Mouse (Mus musculus) layer of hippocampus, adult 2 months (tissue): ENCODE results near the gene Rfx7. TPM values are rescaled to one million over a fixed set of nuclear protein-coding genes. Genes with fewer than 3 reads are reported as not detected.

Experiments used
- DNase-seq, 2 experiments: peaks; one replicate each; pipeline ENCODE4 v3.0.0; 2022; ENCODE audit warnings: low spot score in 2 of 2
- H3K27ac ChIP-seq: fragments of 200-600 bp; 2 replicates; pipeline ENCODE4 v1.8.1; 2022
- H3K4me3 ChIP-seq: fragments of 200-600 bp; 2 replicates; pipeline ENCODE4 v1.8.1; 2022; ENCODE audit warnings: mild to moderate bottlenecking
- CTCF ChIP-seq: fragments of 200-600 bp; conservative IDR thresholded peaks from 2 replicates; pipeline ENCODE4 v1.8.1; 2022; ENCODE audit warnings: antibody characterized with exemption, mild to moderate bottlenecking, moderate library complexity
- long read RNA-seq, 2 experiments: library from polyadenylated mRNA; stranded (forward); transcript quantifications; one replicate each; pipeline ENCODE4 v2.0.0; 2021; ENCODE audit warnings: borderline mapping rate in 2 of 2
- total RNA-seq, 2 experiments: library from RNA; stranded (reverse); gene quantifications; 2 replicates each; pipeline ENCODE4 v1.2.3; 2021

The Rfx7 gene
- total RNA-seq = 10 to 100 TPM; 21.4 to 21.6 TPM
- long read RNA-seq, experiment 1, full-length matches to known transcripts = 2 of 3 reads
- long read RNA-seq, experiment 1, partial matches to known transcripts = 0 of 3 reads
- long read RNA-seq, experiment 1, other reads (novel, unspliced or antisense) = 1 of 3 reads
- long read RNA-seq, experiment 2, full-length matches to known transcripts = 3 of 9 reads
- long read RNA-seq, experiment 2, partial matches to known transcripts = 1 of 9 reads
- long read RNA-seq, experiment 2, other reads (novel, unspliced or antisense) = 5 of 9 reads

- peak within 1 kb of the TSS; percentile 89 for H3K4me3 ChIP-seq
- peak; percentile 68 to 81 for DNase-seq
- peak within 1 kb of the TSS; percentile 95 for H3K27ac ChIP-seq
- no peak for TF ChIP-seq CTCF
Measured at GRCm38 (mm10) chr9:72531996-72532380, at the start of gene Rfx7. TSS of gene Rfx7 (plus strand) at chr9:72532240.

- no peak overlapping the region for H3K4me3 ChIP-seq
- TF ChIP-seq CTCF = no peak
Measured at GRCm38 (mm10) chr9:72488523-72488922, 43.5 kb upstream of the Rfx7 start.

GRCm38 (mm10) chr9:72489131-72489530, 42.9 kb upstream of the Rfx7 start:
- no peak overlapping the region for H3K27ac ChIP-seq
- H3K4me3 ChIP-seq = no peak overlapping the region
- TF ChIP-seq CTCF = no peak
- no peak for DNase-seq

More at GRCm38 (mm10) chr9:72488523-72488922, 43.5 kb upstream of the Rfx7 start:
- H3K27ac ChIP-seq = no peak overlapping the region
- DNase-seq = no peak

GRCm38 (mm10) chr9:72491559-72492193, 40.4 kb upstream of the Rfx7 start:
- H3K4me3 ChIP-seq = peak overlapping the region; percentile 69
- peak; percentile 79 to 81 for DNase-seq
- no peak for TF ChIP-seq CTCF
- peak overlapping the region; percentile 83 for H3K27ac ChIP-seq

- Histone ChIP-seq H3K27ac (peak within 1 kb of the TSS; percentile 83), H3K4me3 (peak within 1 kb of the TSS; percentile 69)
- DNase-seq = no peak
- no peak for TF ChIP-seq CTCF
Measured at GRCm38 (mm10) chr9:72492194-72492565, 39.9 kb upstream of the Rfx7 start, which contains the start of gene Tex9. TSS of gene Tex9 (minus strand) at chr9:72492212.

GRCm38 (mm10) chr9:72493465-72493864, 38.6 kb upstream of the Rfx7 start:
- no peak for DNase-seq
- no peak for TF ChIP-seq CTCF
- H3K27ac ChIP-seq = no peak overlapping the region
- H3K4me3 ChIP-seq = no peak overlapping the region

DNA sequence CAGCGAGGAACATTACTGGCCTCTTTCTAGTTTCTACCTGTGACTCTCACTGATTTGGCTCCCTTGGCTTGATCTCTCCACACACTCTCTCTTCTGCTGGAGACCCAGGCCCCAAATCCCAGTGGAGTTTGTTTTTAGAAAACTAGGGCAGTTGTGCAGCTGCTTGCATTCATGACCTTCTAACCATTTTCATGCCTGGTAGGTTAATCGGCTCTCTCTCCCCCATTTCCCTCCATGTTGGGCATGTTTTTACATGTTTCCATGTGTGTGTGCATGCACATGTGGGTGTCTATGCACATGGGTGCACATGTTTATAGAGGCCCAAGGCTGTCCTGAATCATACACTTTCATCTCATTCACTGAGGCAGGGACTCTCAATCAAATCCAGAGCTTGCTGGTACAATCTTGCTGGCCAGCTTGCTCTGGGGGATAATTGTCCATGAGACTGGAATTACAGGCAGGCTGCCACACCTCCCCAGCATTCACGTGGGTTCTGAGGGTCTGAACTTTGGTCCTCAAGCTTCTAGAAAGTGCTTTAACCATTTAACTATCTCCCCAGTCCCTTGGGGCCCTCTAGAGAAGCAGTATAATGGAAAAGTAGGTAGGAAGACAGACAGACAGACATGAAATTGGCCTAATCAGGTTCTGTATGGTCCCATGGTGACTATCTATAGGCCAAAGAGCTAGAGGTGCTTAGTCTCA, 37.9 kb upstream of the Rfx7 start:
- no peak for TF ChIP-seq CTCF
- Histone ChIP-seq H3K4me3 (no peak overlapping the region), H3K27ac (no peak overlapping the region)
- no peak for DNase-seq

- no peak for DNase-seq
- H3K27ac ChIP-seq = 0 out of 2 replicates have a peak overlapping the region, but pooled peaks have one; percentile 2
- no peak for TF ChIP-seq CTCF
- H3K4me3 ChIP-seq = no peak overlapping the region
Measured at GRCm38 (mm10) chr9:72496691-72497090, 35.3 kb upstream of the Rfx7 start.

DNA sequence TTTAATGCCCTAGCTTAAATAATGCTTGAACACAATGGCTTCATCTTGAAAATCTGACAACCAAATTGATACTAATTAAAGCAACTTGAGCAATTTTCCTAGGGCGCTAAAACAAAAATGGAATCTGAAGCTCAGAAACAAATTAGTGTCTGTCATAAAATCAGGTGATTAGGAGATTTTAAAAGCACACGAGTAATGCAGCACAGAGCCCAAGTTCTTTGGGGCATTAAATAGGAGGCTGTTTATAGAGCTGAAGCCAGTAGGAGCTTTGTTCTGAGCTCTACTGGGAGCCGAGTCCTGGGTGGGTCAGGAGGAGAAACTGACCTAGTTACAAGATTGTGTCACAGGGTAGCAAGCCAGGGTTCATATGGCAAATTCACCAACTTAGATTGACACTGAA, 34.9 kb upstream of the Rfx7 start:
- DNase-seq = no peak
- TF ChIP-seq CTCF = no peak
- Histone ChIP-seq H3K4me3 (no peak overlapping the region), H3K27ac (peak overlapping the region; percentile 11; the same call in 1 of the 2 replicates)

DNA sequence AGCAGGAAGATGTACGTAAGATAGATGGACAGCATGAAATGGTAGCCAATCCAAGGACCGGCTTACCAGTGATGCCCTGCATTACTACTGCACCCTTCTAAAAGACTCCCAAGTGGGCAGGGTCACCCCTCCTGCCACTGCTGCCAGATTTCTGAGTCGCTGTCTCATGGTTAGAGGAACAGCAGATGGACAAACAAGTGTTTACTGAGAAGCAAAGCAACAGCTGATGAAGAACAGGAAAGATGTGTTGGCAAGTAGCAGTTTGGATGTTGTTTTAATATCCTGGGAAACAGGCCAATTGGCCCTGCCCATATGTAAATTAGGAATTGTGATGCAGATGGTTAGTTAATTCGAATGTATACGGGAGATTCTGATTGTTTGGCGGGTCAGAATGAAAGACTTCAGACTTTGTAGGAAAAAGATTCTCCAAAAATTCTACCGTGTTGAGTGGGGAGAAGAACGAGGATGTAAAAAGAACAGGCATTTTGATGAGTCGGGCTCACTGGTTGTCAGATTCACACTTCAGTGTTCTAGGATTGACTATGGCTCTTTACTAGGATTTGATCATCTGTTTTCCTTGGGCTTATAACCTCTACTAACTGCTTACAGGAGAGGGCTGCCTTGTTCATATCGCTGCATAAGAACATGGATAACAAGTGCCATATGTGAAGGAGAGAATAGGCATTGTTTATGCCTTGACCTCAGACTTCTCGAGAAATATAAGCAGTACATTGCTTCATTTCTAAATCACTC, 19.6 kb upstream of the Rfx7 start:
- peak in 1 of 2 experiments; percentile 15 for DNase-seq
- TF ChIP-seq CTCF = no peak
- Histone ChIP-seq H3K27ac (no peak overlapping the region), H3K4me3 (no peak overlapping the region)

DNA sequence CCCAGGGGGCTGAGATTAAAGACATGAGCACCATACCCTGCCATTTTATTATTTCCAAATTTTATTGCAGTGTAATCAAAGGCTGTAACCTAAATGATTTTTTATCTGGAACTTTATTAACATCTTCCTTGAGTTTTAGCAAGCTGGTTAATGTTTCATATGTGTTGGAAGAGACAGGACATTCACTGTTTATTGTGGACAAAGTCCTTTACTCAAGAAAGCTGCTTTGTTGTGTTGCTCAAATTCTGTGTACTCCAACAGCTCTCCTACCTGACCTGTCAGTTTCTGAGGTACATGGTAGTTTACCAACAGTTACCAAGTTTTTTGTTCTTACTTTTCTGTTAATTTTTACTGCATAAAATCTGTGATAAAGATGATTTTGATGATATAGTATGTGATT, 16.7 kb upstream of the Rfx7 start:
- Histone ChIP-seq H3K4me3 (no peak overlapping the region), H3K27ac (no peak overlapping the region)
- no peak for TF ChIP-seq CTCF
- DNase-seq = no peak

- no peak for DNase-seq
- TF ChIP-seq CTCF = no peak
- Histone ChIP-seq H3K27ac (no peak overlapping the region), H3K4me3 (no peak overlapping the region)
Measured at GRCm38 (mm10) chr9:72519246-72519645, 12.8 kb upstream of the Rfx7 start.

DNA sequence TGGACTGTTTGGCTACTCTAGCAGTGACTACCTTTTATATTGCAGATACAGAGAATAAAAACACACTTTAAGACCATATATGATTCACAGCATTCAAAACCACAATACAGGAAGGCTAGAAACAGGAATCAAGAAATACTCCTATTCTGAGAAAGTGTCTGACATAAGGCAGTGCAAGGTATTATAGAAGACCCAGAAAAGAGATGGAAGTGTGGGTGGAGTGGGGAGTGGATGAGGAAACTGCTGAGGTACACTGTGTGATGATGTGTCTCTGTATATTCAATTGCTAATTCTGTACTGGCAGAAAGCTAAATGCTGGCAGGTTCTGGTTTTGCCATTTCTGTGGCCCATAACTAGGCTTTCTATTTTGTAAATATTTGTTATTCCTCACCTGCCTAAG, 11.2 kb upstream of the Rfx7 start:
- DNase-seq = no peak
- no peak overlapping the region for H3K4me3 ChIP-seq
- H3K27ac ChIP-seq = no peak overlapping the region
- no peak for TF ChIP-seq CTCF
